Mouse (Mus musculus): ENCODE results near the gene Noc4l.

Noc4l gene

DNA sequence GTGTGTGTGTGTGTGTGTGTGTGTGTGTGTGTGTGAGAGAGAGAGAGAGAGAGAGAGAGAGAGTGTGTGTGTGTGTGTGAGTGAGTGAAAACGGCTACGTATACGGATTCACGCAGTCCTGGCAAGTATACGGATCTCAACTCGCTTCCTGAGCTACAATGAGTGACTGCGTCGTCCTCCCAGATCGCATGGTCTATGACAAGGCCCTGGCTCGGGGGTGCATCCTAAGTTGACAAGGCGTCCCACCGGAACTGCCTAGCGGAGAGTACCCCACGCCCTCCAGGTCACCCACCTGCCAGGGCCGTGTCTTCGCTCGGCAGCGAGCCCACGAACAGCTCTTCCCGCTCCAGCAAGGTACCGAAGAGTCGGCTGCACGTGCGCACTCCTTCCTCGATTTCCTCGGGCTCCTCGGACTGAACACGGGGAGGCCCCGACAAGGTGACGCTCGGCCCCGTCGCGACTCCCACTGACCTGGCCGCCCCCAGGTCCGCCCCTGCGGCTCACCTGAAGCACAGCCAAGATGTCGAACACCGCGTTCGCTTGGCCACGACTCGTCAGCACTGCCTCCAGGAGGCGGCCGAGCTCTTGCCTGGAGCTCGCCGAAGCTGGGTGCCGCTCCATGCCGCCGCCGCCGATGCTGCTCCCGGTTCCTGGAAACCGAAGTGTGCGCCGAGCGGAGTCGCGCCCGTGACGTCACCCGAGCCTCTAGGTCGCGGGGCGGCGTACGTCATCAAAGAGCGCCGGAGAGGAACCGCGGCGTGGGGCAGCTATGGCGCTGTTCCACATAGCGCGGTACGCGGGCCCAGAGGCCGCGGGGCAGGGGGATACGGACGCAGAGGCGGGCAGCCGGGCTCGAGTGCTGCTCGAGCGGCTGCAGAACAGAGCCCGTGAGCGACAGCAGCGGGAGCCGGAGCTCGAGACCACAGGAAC is at the start of gene Noc4l, which contains the start of gene Ddx51:
TSS of gene Noc4l (minus strand) at position 699 of the 930 bp plus-strand sequence.
TSS of gene Ddx51 (plus strand) at position 733 of the 930 bp plus-strand sequence.
- peak; percentile 94 to 99 for DNase-seq (ENCODE audit: low spot score in 2 of 2)

DNA sequence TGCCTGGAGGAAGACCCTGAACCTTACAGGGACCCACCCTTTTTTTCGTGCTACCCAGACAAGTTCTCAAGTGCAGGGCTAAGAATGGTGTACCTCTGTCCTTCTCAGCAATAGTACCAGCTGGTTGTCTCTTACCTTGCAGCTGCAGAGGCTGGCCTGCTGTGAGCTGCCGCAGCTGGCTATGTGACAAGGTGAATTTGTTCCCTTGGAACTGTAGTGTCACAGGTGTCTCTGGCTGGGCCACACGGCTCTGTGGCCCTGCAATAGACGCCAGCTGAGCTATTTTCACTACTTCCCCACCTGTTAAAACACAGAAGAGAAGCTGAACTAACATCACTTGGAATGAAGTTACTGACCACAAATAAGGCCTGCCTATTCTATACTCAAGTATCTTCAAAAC is 45.4 kb upstream of the Noc4l start:
- DNase-seq (ENCODE audit: low spot score in 2 of 2) = no peak

DNA sequence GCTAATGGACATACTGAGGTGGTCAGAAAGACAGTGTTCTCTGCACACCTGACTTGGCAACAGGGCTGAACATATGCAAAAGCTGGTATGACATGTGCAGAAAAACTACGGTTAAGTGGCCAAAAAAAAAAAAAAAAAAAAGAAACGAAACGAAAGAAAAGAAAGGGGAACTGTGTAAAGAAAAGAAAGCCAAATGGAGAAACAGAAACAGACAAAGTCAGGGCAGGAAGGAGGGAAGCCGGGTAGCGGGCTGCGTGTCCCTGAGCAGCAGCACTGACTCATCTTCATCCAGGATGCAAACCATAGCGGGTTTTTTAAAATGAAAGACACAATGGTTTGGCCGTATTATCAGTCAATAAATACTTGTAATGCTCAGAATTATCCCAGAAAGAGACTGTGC is 28.8 kb upstream of the Noc4l start:
- DNase-seq (ENCODE audit: low spot score in 2 of 2) = no peak

DNA sequence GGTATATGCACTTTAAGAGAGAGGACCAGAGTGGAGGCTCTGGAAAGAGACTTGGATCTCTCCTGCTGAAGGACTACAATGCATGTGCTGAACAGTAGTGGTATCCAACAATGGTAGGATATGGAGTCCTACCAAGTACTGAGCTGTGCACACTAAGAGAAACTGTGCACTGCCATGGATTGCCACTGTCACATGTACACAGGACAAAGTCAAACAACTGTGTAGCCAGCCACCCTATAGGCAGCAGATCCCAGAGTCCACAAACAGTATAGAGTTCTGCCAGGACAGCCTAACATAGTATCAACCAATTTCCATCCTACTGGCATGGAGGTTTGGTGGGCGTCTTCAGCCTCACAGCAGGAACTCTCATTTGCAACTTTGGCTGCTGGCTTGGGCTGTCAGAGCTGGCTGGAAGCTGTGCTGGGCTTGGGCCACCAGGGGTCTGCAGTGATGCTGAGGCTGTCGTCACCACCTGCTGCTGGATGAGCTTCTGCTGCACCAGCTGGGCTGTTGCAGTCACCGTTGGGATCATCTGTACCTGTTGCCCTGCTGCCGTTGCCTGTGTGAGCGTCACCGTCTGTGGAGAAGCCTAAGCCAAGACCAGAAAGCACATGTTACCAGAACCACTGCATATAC is 12.4 kb upstream of the Noc4l start:
- no peak for DNase-seq (ENCODE audit: low spot score in 2 of 2)

DNA sequence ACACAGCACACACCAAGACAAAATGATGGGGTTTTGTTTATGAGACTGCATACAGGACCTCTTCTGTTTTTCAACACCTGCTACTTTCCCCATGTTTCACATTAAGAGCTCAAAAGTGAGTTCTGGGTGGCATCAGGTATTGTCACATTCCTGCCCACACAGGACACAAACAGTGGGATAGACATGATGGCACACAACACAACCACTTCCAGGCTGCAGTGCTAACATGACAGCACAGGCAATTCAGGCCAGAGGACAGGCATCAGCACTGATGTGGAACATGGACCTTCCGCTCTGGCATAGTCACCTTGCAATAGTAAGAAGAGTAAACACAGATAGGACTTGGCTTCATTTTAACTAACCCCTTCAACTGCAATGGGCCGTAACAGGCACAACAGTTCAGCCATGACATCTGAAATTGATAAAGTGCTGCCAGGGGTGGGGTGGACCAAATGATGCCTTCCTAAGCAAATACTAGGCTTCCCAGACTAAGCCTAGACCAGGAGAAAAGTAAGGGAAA is 11.6 kb upstream of the Noc4l start:
- no peak for DNase-seq (ENCODE audit: low spot score in 2 of 2)

DNA sequence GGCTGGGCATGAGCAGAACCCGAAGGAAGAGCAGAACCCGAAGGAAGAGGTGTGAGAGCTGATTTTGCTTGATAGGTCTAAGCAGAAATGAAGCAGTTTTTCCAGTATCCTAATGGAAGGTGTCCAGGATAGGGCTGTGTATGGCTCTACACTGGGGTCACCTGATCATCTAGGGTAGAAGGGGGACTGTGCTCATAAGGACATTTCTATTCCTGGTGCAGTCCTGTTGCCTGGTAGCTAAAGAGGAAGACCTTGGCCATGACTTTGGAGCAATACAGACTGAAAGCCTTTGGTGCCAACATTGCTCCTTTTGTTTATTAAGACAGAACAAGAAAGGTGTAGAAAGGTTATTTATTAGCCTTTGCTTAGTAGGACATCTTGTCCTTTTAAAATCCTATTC is 10.8 kb upstream of the Noc4l start:
- DNase-seq (ENCODE audit: low spot score in 2 of 2) = no peak

DNA sequence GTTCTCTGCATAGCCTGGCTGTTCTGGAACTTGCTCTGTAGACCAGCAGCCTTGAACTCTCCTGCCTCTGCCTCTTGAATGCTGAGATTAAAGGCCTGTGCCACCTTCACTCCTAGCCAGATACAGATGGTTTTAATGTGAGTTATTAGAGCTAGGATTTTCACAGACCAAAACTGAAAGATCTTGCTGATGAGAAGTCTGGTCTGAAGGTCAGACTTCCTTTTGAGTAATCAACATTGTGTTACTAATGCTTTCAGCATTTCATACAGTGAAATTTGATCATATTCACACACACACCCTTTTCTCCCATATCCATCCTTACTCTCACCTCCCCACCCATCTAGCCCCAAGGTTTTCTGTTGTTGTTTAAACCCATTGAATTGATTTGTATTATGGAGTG is 6.5 kb upstream of the Noc4l start:
- DNase-seq (ENCODE audit: low spot score in 2 of 2) = no peak

DNA sequence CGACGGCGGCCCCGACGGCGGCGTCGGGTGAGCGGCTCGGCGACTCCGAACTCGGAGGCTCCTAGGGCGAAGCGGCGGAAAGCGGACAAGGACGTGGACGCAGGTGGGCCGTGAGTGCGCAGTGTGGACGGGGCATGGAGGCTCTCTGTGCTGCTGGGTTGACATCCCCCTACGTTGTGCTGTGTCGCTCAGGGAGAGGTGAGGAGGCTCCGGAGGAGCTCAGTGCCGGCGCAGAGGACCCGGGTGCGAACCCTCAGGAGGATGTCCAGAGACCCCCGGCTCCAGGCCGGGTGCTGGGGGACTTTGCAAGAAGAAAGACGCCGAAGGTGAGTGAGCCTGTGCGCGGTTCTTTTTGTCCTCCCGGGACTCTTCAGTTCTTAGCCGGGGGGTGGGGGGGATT is 469 bp upstream of the Noc4l start:
- no peak for DNase-seq (ENCODE audit: low spot score in 2 of 2)

DNA sequence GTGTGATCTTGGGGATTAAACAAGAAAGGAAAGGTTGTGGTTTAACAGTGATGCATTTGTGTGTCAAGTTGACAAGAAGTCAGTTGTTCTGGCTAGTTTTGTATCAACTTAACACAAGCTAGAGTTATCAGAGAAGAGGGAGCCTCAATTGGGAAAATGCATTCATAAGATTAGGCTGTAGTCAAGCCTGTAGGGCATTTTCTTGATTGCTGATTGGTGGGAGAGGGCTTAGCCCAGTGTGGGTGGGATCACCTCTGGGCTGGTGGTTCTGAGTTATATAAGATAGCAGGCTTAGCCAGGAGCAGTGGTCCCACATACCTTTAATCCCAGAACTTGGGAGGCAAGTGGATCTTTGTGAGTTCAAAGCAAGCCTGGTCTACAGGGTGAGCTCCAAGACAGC is 6.8 kb downstream of the Noc4l start:
- DNase-seq (ENCODE audit: low spot score in 2 of 2) = no peak

DNA sequence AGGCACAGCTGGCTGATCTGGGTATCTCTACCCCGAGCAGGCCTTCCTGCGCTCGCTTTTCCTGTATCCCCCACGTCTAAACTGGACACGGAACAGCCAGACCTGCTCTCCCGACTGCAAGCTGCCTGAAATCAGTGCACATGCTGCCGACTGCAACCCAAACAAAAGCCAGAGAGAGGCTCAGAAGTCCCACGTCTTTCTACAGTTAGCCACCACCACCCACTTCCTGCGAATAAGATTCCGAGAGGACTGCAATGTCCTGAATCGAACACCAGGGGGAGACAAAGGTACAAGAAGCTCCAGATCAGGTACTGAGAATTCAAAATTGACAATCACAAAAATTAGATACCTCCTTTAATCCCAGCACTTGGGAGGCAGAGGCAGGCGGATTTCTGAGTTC is 13.8 kb downstream of the Noc4l start:
- peak; percentile 69 to 84 for DNase-seq (ENCODE audit: low spot score in 2 of 2)

DNA sequence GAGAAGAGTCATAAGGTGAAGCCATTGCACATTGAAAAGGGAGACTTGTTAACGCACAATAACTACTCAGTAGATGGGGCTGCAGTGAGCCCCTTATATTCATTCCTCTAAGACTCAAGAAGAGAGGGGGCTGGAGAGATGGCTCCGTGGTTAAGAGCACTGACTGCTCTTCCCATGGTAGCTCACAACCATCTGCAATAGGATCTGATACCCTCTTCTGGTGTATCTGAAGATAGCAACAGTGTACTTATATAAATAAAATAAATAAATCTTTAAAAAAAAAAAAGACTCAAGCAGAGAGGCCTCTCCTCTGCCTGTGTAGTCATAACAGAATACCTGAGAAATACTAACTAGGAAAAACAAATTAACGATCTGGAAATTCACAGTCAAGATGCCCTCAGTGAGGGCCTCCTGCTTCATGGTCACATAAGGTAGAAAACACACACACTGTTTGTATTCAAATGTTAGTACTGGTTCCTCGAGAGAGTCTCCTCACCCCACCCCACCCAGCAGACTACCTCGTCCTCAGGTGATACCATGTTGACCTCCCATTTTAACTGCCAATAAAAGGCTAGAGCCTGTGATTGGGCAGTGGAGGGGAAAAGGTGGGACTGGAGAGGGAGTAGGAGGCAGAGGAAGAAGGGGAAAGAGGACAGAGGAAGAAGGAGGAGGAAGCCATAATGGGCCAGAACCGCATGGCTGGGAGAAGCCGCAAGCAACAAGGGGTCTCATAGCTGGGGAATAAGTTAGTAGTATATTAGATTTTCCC is 14.7 kb downstream of the Noc4l start:
- DNase-seq (ENCODE audit: low spot score in 2 of 2) = no peak

DNA sequence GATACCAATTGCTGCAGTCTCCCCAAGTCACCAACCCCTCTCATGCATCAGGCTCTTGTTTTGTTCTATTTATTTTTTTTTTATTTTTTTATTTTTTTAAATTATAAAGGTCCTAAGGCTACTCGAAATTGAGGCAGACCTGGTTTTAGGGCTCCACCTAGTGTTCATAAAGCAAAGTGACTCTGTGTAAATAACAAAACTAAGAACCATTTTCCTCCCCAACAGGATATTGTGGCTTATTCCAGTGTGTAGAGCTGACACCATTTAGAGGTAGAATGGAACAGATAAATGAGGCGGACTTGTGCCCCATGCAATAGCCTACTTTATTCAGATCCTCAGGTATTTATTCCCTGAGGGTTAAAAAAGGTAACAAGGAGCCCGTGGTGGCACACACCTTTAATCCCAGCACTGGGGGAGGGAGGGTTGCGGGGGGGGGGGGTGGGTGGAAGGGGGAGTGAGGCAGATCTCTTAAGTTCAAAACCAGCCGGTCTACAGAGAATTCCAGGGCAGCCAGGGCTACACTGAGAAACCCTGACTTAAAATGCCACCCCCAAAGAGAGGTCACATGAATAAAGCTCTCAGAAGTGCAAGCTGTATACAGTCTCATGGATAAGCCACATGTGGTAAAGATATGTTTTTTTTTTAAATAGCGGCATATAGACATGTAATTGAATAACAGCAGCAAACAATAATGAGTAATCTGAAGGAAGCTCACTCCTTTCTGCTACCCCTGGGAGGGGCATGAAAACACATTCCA is 17.1 kb downstream of the Noc4l start:
- no peak for DNase-seq (ENCODE audit: low spot score in 2 of 2)

DNA sequence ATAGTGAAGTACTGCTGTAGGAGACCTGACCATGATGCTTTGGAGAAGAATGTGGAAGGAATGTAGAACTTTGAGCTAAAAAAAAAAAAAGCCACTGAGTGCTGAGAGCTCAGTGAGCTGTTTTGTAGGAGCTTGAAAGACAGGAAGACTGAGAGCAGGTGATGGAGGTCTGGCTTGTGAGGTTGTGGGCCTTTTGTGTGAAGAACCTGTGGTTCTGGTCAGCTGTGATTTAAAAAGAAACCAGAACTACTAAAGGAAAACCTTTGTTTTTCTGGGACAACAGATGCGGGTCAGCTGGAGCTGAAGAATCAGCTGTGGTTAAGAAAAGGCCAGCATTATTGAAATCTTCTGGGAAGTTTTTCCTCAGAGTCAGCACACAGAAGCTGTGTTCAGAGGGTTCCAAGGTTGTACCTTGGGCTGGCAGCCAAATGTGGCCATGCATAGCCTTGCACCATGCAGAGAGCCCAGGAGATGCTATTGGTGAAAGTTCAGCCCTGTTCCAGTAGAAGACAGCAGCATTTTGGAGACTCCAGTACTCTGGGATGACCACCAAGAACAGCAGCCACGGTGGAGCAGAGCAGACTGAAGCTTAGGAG is 23.6 kb downstream of the Noc4l start:
- no peak for DNase-seq (ENCODE audit: low spot score in 2 of 2)

DNA sequence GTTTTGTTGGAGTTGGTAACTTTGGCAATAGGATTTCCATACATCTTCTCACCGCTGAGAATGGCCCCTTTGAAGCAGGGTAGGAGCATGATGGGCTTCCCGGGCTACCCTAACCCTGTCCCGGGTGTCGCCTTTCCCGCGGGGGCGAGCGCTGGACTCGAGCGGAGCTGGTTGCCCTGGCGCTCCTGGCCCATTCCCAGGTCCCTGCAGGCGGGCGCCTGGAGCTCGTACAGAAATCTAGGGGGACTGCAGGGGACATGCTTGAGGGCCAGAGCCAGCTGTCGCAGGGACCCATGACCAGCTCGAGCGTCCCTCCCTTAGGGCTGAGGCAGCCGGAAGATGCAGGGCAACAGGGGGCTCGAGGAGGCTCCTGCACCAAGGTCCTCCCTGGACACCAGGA is 25.1 kb downstream of the Noc4l start:
- DNase-seq (ENCODE audit: low spot score in 2 of 2) = no peak

DNA sequence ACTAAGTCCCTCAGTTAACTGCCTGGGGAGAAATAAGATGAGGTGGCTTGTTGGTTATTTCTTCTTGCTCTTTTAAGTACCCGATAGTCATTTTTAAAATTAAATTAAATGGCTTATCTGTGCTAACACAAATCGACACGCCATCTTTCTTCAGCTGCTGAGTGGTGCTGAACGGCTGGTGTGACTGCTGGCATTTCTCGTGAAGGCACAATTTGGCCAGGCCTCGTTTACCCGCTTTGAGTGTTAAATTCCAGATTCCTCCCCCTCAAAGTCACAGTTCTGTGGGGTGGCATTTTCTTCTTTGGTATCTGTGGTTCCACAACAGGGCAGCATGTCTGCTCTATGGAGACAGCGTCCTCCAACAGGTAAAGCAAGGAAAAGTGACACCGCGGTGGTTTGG is 25.9 kb downstream of the Noc4l start:
- DNase-seq (ENCODE audit: low spot score in 2 of 2) = no peak

DNA sequence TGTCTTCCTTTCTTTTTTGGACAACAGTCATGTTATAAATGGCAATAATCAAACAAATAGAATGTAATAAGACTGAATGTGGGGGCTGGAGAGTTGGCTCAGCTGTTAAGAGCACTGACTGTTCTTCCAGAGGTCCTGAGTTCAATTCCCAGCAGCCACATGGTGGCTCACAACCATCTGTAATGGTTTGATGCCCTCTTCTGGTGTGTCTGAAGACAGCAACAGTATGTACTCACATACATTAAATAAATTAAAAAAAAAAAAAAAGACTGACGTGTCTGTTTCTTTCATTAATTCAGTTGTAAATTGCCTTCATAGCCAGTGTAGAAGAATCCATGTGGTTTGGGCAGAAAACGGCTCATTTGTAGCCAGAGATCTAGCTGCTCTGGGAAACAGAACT is 28.9 kb downstream of the Noc4l start:
- DNase-seq (ENCODE audit: low spot score in 2 of 2) = no peak

DNA sequence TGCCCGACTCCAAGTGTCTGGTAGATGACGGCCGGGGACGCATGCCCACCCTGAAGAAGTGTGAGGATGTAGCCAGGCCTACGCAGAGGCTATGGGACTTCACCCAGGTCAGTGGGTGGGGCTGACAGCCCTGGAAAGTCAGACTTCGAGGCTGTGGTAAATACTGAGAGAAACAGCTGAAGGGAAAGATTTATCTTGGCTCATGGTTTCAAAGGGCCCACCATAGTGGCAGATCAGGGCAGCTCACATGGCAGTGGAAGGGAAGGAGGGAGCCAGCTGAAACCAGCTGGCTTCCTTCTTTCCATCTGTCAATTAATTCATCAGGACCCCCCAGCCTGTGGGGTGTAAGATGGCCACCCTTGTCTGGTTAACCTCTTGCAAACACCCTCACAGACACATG is 34.0 kb downstream of the Noc4l start:
- DNase-seq (ENCODE audit: low spot score in 2 of 2) = no peak

DNA sequence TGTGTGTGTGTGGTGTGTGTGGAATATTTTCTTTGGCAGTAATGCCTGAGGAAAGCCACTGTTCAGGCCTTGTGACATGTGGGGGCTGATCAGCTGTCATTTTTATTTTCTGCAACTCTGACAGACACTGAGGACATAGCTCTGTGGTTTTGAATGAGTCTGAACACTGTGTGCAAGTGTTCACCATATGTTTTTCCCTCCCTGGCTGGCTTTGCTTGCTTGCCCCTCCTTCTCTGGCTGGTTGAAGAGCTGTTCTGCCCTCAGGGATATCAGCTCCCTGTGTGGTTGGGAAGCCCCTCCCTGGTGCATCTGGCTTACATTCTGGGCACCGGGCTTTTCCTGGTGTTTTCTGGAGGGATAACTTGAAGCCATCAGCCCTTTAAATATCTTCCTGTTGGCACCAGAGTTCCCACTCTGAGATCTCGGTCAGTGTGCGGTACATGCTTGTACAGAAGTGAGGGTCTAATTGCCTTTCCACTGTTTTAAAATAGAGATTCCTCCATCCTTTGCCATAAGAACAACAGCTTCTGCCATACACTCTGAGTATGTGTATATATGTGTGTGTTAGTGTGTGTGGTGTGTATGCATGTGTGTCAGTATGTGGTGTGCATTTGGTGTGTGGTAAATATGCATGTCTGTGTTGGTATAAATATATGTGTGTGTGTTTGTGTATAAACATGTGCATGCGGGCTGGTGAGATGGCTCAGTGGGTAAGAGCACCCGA is 41.6 kb downstream of the Noc4l start:
- DNase-seq (ENCODE audit: low spot score in 2 of 2) = no peak

DNA sequence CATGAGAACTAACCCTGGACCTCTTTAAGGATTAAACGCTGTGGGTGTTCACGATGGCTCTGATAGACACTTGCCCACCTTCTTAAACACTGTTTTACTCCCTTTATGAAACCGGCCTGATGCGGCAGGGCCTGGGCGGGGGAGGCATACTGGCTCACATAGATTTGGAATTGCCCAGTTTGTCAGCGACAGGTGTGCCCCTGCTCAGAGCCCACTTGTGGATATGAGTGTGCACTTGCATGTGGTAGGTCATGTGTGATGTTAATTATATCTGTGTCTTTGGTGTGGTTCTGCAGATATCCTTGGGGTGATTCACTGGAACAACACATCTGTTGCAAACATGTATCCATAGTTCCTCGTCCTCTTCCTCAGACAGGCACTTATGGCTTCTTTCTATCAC is 42.7 kb downstream of the Noc4l start:
- no peak for DNase-seq (ENCODE audit: low spot score in 2 of 2)

DNA sequence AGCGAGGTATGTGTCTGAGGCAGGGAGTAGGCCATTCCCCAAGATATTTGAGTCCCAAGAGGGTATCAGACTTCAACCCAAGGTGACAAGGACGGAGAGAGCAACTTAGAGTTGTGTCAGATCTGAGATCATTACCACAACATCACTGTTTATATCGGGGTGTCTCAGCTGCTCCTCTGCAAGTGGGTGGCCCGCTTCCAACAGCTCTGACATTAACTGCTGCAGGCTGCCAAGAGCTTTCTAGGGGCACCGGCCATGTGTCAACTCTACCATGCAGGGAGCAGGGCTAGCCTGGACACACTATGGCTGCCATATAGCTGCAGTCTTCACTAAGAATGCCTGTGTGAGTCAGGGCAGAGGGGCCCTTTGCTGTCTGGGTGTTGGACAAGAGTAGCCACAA is 43.3 kb downstream of the Noc4l start:
- DNase-seq (ENCODE audit: low spot score in 2 of 2) = no peak

Data from spleen, postnatal 4 days (tissue).